Mouse (Mus musculus) spleen, postnatal 10 days (tissue): ENCODE data around the gene Cys1.
"Not testable (repeated sequence)": the region's sequence is repeated elsewhere in the genome, so short reads cannot be mapped to it uniquely, and the experiment has no call there.

Experiments
- DNase-seq, 2 experiments: peaks; one replicate each; pipeline ENCODE4 v3.0.0; 2021 to 2022; ENCODE audit warnings: low spot score in 2 of 2

Gene Cys1

GRCm38 (mm10) chr12:24681286-24682023, at the start of gene Cys1:
Gene Cys1, minus strand, starts transcription at chr12:24681813.
- no peak for DNase-seq

GRCm38 (mm10) chr12:24724369-24724768, 42.8 kb upstream of the Cys1 start:
- no peak for DNase-seq

- DNase-seq: no peak
Measured at GRCm38 (mm10) chr12:24723859-24724258, 42.2 kb upstream of the Cys1 start.

DNA sequence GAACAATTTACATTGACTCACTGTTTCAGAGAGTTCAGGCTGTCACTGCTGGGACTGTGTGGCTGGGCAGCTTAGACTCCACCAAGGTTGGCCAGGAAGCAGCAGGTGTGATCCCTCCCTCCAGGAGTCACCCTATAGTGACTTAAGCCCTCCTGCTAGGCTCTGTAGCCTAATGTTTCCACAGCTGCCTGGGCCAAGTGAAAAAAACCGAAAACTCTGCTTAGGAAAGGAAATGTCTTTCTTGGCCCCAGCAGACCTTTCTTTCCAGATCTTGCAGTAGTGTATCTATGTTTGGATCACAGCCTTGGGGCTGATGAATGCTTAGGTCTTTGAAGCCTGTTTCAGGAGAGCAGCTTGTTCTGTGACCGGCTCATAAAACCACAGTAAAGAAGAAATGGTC, 41.8 kb upstream of the Cys1 start:
- DNase-seq: no peak

DNA sequence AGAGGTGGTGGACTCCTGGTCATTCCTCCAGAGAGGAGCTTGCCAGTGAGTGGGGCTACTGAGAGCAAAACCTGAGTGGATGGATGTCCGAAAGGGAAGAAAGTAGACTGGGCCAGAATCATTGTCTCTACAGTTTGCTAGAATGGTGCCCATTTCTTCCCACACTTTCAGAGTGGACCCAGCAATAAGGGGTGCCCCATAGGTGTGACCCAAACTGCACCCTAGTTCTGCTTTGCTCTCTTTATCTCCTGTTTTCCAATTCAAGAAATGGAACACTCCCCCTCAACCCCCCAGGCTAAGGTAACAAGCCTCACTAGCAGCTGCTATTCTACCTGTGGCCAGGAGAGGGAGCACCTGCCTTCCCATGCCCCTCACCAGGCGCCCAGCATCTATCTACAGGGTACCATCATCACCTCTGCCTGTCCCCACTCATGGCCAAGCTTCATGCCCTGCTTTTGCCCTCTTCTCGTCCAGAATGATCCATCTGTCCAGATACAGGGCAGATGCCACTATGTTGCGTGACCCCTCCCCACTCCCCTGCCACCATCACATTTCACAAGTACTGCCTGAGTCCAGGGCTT, 35.2 kb upstream of the Cys1 start:
- DNase-seq: peak; percentile 37 to 65

GRCm38 (mm10) chr12:24715268-24715896, 33.8 kb upstream of the Cys1 start:
- no peak for DNase-seq

DNA sequence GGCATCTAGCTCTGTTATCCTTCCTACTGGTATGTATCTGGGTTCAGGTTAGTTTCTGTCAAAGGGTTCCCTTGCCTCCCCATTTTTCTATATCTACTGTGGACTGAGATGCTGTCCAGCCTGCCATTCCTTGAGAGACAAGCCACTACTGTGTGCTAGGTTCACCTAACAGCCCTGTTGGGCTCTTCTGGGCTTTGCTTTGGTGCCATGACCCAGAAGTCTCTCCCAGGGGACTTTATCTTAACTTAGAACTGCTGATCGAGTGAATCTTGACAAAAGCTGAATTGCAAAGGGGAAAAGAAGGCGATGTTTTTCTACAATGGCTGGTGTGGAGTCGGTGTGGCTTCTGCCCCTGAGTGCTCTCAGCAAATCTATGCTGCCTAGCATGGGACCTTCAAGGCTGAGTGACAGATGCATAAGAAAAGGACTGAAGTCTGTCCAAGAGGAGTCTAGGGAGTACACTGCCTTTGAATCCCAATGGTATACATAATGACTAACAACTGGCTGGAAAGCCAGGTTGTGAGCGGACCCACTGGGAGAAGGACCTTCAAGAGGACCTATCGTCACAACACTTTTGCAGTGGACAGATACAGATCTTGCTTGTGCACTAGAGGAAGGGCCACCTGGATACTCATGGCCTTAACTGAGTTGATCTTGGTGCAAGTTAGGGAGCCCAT, 33.1 kb upstream of the Cys1 start:
- DNase-seq: no peak

DNA sequence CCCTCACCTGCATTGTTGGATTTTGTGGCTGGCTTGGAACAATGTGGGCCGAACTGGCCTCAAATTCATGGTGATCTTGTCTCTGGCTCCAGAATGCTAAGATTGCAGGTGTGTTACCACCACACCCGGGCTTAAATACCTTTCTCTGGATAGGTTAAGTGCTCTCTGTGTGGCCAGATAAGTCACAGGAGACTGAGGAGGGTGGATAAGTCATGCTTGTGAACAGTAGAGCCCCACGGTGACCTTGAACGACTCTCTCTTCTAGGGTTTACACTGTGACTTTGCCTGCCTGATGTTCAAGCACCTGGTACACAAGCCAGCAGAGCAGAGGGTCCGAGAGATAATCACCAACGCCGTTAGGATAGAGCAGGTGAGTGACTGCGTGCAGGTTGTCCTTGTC, 30.8 kb upstream of the Cys1 start:
- DNase-seq: no peak

GRCm38 (mm10) chr12:24710672-24711071, 29.1 kb upstream of the Cys1 start:
- DNase-seq: peak; percentile 45 to 73

GRCm38 (mm10) chr12:24709831-24710508, 28.4 kb upstream of the Cys1 start:
- DNase-seq: peak; percentile 47 to 64

DNA sequence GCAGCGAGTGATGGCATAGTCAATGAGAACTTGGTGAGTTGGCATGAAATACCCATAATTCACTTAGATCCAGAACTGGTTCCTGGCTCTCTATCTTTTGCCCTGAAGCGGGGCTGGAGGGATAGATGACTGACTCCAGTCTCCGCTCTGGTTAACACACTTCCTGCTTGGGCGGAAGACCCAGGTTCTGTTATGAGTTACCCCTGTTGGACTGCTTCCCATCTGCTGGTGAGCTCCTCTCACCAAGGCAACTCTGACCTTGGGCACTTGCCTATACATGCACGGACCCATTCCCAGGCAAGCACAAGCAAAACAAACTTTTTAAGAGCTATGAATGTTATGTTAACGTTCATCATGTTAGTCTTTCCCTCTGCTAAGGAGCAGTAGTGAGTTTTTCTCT, 27.8 kb upstream of the Cys1 start:
- peak; percentile 48 to 52 for DNase-seq

- DNase-seq: peak in 1 of 2 experiments; percentile 41
Measured at GRCm38 (mm10) chr12:24708824-24709218, 27.2 kb upstream of the Cys1 start.

DNA sequence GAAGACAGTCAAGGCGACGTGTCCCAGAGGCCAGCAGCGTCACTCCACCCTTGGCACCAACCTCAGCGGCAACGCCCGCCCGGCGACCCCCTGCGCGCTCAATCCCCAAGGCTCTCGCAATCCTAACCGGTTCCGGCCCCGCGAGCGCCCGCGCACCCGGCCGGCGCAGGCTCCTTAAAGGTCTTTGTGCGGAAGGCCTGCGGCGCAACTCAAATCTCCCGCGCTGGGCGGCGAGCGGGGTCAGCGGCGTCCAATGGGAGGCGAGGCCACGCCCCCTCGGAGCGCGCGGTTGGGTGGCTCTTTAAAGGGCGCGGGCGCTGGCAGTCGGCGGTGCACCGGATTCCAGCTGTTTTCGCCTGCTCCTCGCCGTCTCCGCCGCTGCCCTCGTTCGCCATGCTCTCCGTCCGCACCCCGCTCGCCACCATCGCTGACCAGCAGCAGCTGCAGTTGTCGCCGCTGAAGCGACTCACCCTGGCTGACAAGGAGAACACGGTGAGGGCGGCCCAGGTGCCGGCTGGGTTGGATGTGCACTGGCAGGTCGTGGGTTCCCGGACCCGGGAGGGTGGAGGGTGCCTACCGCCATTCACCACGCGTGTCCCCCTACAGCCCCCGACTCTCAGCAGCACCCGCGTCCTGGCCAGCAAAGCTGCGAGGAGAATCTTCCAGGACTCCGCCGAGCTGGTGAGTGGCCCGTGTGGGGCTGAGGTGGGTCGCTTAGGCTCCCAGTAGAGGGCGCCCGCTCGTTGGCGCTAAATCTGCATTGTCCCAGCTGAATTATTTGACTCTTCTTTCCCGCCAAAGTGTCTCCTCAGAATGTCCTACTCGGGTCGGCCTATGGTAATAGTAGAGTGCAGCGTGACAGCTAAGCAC, 26.6 kb upstream of the Cys1 start, which contains the start of gene Rrm2:
Gene Rrm2, plus strand, starts transcription at position 288 of the 870 bp plus-strand sequence.
- peak; percentile 96 to 99 for DNase-seq

GRCm38 (mm10) chr12:24707480-24707802, 25.8 kb upstream of the Cys1 start:
- no peak for DNase-seq

- DNase-seq: peak; percentile 72 to 86
Measured at GRCm38 (mm10) chr12:24706764-24707479, 25.3 kb upstream of the Cys1 start.

- DNase-seq: no peak
Measured at GRCm38 (mm10) chr12:24705502-24706263, 24.1 kb upstream of the Cys1 start.

DNA sequence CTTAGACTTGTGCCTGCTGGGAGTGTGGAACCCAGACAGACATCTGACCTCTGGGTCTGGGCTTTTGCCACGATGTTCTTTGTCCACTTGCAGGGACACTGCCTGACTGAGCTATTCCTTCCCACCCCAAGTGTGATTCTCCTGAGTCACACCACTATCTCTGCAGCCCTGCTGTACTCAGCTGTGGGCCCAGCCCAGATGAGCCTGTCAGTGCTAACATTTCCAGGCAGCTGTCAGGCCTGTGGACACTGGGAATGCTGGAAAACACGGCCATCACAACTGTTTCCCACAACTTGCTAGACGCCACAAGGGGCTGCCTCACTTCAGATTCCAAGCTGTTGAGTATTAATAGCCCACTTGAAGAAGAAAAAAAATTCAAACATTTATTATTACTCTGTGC, 21.4 kb upstream of the Cys1 start:
- no peak for DNase-seq

DNA sequence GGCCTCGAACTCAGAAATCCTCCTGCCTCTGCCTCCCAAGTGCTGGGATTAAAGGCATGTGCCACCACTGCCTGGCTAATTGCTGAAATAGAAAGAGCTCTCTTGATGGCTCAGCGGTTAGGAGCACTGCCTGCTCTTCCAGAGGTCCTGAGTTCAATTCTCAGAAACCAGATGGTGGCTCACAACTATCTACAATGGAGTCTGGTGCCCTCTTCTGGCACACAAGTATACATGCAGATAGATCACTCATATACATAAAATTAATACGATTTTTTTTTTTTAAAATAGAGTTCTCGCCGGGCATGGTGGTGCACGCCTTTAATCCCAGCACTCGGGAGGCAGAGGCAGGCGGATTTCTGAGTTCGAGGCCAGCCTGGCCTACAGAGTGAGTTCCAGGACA, 20.0 kb upstream of the Cys1 start:
- not testable (repeated sequence) for DNase-seq

GRCm38 (mm10) chr12:24699578-24699977, 18.0 kb upstream of the Cys1 start:
- no peak for DNase-seq

DNA sequence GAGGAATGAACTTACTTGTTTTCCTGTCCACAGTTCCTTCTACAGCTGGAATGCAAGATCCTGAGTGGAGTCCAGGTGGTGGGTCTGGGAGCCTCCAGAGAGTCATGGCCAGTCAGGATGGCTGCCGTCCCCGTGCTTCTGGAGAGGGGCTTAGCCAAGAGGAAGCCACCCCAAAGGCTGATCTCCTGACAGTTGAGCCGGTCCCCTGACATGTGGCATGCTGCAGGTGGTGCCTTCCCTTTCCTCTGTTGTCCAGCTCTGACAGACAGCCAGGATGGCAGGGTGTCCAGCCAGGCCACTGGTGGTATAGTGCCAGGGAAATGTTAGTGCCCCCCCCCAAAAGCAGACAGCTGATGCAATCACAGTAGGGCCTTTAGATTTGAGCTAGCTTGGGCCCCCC, 16.9 kb upstream of the Cys1 start:
- DNase-seq: no peak
